Mouse (Mus musculus) thymus, postnatal 14 days (tissue): ENCODE results near the gene Nipal4.

Experiments
- DNase-seq: peaks from one replicate; pipeline ENCODE4 v3.0.0; 2021

The Nipal4 gene

GRCm38 (mm10) chr11:46113211-46113610 lies 53.1 kb downstream of the Nipal4 start:
- DNase-seq, result no peak

GRCm38 (mm10) chr11:46110945-46111287 lies 55.4 kb downstream of the Nipal4 start:
- no peak for DNase-seq

- no peak for DNase-seq
These were observed 56.0 kb downstream of the Nipal4 start for GRCm38 (mm10) chr11:46110156-46110944.

GRCm38 (mm10) chr11:46109206-46109605 lies 57.1 kb downstream of the Nipal4 start:
- DNase-seq, result no peak

- no peak for DNase-seq
These were observed 59.3 kb downstream of the Nipal4 start for GRCm38 (mm10) chr11:46107046-46107445.

GRCm38 (mm10) chr11:46102107-46102506 lies 64.2 kb downstream of the Nipal4 start:
- DNase-seq, result no peak
